Mouse (Mus musculus): ENCODE results near the gene E130116L18Rik.
"Not testable (repeated sequence)": the region's sequence is repeated elsewhere in the genome, so short reads cannot be mapped to it uniquely, and the experiment has no call there.

Gene E130116L18Rik

DNA sequence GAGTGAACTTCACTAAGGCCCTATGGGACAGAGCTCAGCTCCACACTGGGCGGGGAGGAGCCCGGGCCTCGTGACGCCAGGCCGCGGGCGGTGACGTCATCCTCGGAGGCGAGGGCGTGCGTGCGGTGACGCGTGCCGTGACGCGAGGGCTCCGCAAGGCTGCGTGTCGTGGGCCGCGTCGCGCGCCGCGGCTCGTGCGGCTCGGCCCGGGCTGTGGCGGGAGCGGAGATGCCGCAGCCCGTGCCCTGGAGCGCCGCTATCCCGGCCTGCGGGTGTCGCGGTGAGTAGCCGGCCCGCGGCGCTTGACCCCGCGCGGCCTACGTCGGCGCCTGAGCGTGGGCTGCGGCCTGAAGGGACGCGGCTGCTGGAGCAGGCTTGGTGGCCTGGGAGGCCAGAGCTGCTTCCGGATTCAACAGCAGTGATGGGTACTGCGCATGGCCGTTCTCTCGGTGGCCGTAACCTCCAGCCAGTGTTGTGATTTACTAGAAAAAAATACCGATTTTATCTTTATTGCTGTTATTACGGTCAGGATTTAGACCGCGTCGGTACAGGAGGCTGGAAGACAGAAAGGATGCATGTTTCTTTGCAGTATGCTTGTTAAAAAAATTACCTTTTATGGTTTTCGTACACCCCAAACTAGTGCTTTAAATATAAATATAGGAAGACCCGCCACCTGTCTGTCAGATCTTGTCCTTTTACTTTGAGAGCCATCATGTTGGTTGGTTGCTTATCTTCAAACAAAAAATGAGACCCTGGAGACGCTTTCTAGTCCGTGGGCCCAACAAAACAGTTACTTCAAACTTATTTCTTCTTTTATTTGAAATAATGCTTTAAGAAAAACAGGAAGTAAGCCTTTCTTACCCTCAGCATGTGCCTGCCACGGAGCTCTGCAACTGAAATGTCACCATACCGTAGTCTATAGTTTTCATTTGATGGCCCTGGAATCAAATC, at the start of gene E130116L18Rik:
Gene E130116L18Rik (minus strand): TSS at position 402 of the 951 bp plus-strand sequence.
- peak; percentile 85 for DNase-seq (ENCODE audit: low spot score)

DNA sequence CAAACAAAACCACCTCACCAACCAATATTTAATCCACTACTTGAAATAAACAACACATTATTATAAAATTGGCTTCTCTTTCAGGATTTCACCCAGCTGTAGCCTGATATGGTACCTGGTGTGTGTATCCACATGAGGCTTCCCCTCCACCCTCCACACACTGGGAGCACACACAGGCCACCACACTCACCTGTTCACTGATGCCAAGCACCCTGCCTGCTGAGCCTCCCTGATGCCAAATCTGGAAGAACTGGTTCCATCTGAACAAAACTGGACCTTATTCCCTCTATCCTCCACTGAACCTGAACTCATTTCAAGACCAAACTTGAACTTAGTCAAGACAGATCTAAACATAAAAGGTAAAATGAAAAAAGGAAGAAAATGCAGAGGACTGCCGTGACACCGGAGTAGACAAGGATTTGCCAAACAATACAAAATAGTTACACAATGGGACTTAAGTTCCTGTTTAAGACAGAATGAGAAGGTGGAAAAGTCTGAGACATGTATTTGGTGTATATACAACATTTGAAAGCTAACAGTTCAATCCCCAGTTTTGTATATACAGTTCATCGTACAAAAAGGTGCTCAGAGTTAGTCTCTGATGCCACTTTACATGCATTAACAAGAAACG, 45.4 kb upstream of the E130116L18Rik start:
- no peak for DNase-seq (ENCODE audit: low spot score)

DNA sequence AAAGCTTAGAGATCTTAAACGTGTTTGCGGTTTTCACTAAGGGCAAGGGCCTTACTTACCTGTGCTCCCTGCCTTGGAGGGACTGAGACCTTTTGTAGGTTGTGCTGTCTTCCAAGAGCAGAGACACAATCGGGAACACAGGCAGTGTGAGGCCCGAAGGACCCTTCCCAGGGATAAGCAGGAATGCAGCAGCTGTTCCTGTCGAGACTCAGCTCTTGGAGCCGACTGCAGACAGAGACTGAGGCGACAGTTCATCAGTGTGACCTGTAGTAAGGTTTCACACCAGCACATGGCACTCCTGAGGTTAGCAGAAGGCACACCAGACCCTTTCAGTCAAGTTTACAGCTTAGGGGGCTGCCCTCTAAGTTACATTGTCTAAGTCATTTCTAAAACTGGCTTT, 39.3 kb upstream of the E130116L18Rik start:
- DNase-seq (ENCODE audit: low spot score): no peak

DNA sequence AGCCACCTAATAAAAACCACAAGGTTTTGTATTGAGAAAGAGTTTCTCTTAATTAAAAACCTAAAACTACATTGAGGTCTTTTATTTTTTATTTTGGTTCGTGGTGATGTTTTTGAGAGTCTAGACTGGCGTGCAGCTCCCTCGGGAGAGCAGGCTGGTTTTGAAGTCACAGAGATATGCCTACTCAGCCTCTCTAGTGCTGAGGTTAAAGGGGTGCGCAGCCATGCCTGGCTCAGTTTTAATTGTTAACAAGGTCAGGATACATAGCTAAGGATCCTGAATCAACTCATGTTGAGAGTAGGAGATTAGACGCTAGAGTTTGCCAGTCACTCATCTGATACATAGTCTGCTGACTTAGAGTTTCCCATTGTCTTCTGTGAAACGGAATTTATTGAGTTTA, 38.5 kb upstream of the E130116L18Rik start:
- DNase-seq (ENCODE audit: low spot score): no peak

DNA sequence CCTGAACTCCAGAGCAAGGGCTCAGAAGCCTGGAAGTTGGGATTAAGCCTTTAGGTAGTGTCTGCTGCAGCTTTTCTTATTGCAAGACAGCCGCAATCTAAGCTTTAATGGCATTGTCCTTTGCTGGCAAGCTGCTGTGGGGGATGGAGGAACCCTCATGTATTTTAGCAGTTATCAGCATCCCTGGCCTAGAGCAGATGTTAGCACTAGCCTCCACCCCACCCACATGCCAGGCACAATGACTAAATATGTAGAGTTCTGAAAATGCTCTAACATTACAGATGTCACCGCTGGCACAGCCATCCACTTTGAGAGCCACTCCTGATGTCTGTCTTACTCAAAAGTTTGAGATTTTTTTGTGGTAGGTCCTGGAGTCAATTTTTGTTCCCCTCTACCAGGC, 33.7 kb upstream of the E130116L18Rik start:
- DNase-seq (ENCODE audit: low spot score): no peak

DNA sequence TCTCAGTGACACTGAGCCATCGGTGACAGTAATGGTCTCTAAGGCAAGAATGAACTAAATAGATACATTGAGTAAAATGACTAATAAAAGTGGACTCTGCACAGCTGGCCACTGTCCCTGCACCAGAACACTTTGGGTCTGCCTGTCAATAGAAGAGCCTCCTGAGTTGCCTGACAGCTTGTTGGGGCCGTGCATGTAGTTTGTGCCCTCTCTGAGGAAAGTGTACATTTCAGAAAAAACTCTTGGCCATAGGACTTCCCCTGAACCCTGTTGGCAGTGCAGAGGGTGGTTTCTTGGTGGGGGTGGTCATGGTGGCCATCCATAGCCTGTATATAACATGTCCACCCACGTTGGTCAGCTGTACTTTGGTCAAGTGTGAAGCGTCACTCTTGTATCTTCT, 31.5 kb upstream of the E130116L18Rik start:
- DNase-seq (ENCODE audit: low spot score): no peak

DNA sequence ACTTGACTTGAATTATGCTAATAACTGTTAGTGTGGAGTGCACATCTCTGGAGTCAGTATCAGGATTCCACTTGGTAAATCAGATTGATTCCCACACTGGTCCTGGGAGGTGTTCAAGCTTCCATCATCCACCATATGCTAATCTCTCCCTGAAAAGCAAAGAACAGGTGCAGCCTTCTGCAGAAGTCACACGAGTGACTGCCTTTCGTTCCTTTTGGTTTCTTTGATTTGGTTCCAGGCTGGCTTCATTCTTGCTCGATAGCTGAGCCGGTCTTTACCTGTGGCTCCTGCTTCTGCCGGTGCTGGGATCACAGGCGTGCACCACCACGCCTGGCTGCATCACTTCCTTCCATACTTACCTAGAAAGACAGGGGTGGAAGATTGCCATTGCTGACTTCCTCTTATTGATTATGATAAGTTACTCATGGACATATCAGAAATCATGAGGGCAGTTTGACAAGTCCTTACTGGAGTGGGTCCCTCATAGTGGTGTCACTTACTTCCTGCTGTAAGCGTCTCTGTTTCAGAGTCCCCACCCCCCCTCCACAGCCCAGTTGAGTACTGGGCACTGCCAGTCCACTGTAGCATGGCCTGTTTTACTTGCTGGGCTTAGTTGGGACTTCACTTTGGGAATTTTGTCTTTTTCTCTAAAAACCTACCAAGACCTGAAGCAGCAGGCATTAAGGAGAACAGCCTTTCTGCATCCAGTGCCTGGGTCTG, 30.0 kb upstream of the E130116L18Rik start:
- DNase-seq (ENCODE audit: low spot score): no peak

DNA sequence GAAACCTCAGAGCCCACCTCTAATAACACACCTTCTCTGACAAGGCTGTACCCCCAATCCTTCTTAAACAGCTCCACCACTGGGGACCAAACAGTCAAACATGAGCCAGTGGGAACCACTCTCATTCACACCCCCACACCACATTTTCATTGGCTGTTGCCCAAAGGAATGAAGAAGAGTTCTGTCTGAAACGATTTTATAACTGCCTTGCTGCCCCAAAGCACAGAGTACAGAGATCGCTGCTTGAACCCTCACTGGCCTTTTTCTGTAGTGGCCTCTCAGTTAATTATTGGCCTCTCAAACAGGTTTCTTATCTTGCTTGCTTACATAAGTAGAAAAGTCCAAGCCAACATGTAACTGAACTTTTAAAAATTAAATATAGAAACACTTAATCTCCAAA, 29.5 kb upstream of the E130116L18Rik start:
- no peak for DNase-seq (ENCODE audit: low spot score)

DNA sequence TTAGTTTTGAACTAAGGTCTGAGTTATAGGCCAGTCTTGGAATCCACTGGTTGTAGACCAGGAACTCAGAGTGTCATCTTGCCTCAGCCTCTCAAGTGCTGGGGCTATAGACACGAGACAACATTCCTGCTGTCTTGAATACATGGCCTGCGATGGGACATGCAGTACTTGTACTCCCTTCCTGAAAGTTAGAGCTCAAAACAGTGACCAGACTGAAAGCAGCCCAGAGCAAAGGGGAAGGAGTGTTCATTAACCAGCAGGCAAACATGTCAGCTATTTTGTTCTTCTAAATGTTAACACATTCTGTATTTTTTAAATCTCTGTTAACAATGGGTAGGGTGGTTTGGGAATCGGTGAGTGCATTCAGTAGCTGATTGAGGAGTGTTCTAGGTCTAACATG, 24.1 kb upstream of the E130116L18Rik start:
- DNase-seq (ENCODE audit: low spot score): no peak

DNA sequence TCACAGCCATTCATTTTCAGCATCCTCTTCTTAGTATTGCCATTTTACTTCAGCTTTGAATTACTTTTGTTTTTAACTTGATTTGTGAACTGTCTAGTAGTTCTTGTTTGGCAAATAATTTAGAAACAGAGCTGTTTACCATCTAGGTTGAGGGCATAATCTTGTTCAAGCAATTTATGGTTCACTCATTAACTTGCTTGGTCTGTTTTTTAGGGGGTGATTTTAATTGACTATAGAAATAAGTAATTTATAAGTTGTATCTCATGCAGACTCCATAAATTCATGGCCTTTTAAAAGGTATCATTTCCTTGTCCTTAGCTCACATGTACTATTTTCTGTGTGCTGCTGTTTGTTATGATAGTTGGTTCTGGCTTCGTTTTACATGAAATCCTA, 23.5 kb upstream of the E130116L18Rik start:
- no peak for DNase-seq (ENCODE audit: low spot score)

DNA sequence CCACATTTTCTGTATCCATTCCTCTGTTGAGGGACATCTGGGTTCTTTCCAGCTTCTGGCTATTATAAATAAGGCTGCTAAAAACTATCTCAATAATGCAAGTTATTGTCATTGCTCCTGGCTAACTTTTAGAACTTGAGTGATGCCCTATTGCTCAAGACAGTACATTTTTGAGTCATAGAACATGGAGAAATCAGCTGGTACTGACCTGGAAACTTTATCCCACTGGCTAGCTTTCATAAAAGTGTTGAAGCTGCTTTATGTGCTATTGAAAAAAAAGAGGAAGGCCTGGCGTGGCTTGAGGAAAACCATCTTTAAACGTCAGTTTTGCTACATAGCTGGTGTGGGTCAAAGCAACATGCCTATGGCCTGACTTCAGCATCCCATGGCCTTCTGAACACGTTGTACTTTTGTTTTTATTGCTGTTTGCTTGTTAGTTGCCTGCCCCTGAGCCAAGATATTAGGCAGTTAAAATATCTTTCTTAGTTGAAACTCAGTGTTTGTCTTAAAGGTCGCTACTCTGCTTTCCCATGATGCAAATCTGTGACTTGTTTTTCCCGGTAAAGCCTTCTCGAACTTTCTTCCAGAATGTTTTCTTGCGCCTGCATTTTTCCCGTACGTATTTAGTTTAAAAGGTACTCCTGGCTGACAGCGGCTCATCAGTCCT, 23.0 kb upstream of the E130116L18Rik start:
- no peak for DNase-seq (ENCODE audit: low spot score)

DNA sequence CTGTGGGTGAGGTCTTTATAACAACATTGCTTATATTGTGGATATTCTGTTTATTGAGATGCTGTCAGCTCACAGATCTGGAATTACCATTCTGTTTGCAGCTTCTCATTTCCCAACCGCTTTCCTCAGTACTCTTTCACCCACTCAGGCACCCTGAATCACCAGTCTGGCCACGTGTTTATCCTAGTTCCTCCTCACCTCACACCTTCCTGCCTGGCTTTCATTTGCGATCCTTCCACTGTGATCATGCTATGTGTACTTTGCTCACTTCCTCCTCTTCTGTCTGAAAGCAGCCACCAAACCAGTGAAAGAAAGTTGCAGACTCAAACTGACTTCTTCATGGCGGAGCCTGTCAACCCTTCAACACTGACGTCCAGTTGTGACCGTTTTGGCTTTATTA, 20.1 kb upstream of the E130116L18Rik start:
- DNase-seq (ENCODE audit: low spot score): peak; percentile 14

DNA sequence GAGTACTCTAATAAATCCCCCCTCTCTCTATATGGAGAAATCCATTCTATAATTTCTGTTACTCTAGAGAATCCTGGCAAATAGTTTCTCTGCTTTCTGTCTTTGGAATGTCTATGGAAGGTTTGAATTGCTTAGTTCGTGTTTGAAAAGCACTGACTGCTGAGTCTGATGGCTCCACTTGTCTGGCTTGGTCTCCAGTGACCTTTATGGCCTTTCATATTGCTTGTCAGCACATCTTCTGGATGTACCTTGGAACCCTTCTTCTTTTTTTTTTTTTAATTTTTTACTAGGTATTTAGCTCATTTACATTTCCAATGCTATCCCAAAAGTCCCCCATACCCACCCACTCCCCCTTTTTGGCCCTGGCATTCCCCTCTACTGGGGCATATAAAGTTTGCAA, 1.4 kb upstream of the E130116L18Rik start:
- not testable (repeated sequence) for DNase-seq (ENCODE audit: low spot score)

DNA sequence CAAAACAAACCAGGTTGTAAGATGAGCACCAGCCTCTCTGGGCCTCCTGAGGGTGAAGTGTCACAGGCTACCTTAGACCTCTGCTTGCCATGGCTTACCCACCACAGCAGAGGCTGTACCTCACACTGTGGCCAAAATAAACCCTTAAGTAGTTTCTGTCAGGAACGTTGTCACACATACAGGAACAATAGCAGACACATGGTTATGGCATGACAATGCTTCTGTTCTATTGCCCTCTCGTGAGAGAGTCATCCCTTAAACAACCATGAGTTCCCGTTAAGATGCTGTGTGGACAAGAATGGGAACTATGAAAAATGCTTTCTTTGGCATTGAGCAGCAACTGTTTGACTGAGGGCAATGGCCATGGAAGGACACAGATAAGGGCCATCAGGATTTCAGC, 1.3 kb downstream of the E130116L18Rik start, which contains the start of gene Galnt11:
Gene Galnt11 (plus strand): TSS at position 301 of the 400 bp plus-strand sequence.
- DNase-seq (ENCODE audit: low spot score): no peak

DNA sequence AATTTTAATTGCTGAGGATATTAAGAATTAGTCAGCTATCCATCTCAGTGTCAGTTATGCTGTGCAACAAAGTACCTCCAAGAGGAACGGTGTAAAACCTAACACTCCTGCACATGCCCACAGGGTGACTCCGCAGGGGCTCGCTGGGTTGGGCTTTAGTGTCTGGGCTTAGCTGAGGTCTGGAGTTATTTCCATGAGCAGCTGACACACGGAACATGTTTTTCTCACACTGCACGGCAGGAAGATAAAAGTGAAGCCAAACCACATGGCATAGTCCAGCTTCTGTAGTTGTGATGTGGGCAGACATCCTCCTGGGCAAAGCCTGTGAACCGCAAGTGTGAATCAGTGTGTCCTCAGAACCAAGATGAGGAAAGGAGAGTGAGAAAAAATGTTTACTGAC, 7.9 kb downstream of the E130116L18Rik start:
- no peak for DNase-seq (ENCODE audit: low spot score)

DNA sequence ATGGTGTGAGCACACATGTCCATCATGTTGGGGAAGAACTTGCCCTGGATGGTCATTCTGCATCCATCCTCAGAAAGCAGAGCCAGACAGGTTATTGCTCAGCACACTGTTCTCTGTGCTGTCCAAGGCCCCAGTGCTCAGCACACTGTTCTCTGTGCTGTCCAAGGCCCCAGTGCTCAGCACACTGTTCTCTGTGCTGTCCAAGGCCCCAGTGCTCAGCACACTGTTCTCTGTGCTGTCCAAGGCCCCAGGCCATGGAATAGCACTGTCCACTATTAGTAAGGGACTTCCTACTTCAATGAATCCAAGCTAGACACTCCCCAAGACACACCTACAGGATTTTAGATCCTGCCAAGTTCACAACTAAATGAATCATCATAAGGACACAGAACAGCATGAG, 9.7 kb downstream of the E130116L18Rik start:
- not testable (repeated sequence) for DNase-seq (ENCODE audit: low spot score)

DNA sequence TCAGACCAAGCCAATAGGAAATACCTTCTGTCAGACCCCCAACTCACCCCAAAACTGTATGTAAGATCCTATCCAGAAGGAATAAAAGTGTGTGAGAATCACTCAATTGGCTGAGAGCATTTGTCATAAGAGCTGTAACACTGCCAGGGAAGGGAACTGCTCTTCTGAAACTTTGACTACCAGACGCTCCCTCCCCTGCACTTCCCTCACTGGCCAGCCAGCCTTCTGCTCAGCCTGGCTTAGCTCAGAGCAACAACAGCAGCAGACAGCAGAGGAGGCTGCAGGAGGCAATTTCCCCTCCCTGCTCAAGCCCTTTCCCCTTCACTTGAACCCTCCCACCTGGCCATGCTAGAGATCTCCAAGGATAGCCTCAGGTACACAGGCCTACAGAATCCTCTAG, 11.1 kb downstream of the E130116L18Rik start:
- no peak for DNase-seq (ENCODE audit: low spot score)

DNA sequence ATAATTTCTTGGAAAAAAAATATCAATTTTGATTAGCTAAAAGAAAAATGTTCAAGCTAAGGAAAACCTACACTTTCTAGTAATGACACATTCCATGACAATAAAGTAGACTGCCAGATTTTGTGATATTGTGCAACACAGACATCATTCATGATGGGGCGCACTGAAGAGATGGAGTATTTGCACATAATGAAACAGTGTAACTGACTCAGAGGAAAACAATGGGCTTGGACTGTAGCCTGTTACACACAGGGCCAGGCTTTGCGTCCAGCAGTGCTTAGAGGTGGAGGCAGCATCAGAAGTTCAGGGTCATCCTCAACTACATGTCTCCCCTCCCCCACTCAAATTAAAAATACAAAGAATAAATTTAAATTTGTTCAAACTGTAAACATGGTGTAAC, 32.4 kb downstream of the E130116L18Rik start:
- no peak for DNase-seq (ENCODE audit: low spot score)

DNA sequence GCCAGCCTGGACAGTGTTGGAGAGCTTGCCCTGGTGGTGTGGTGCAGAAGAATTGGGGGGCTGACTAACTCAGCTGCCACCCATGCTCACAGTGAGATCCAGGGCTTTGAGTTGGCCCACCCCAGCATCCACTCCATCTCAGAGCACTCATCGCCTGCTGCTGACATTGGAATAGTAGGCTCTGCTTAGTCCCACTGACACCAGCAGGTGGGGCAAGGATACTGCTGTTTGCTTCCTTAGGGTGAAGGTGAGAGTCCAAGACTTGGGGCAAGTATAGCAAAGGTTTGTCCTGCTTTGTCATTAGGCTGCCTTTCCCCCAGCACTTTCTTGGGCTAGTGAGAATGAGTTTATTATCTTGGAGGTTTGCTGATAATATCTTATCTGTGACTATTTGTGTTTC, 34.2 kb downstream of the E130116L18Rik start:
- peak; percentile 39 for DNase-seq (ENCODE audit: low spot score)

DNA sequence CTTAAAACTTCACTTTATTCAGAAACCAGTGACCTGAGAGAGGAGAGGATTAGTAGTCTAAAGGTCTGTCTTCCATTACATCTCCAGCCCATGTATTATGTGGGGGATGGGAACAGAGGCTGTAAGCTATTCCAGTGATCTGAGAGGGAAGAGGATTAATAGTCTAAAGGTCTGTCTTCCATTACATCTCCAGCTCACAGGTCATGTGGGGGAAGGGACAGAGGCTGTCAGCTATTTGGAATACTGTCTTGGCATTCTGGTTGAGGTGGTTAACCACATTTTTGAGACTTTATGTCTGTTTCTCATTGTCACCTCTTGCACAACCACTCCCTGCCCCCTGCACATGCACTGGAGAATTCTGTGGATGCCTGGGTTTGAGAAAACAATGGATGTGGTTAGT, 35.2 kb downstream of the E130116L18Rik start:
- DNase-seq (ENCODE audit: low spot score): no peak

DNA sequence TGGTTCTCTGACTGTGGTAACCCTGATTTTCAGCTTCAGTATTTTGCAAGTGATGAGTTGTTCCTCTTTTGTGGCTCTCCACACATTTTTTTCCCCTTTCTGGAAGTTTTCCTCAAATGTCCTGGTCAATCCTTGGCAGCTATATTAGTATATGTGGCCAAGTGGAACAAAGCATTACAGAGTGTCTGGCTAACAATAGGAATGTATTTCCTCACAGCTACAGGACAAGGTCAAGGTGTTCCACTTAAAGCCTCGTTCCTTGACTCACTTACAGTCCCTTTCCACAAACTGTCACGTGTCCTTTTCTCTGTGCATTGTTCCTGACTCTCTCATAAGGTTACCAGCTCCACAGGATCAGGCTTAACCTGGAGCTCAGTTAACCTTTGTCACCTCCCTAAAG, 38.4 kb downstream of the E130116L18Rik start:
- DNase-seq (ENCODE audit: low spot score): no peak

DNA sequence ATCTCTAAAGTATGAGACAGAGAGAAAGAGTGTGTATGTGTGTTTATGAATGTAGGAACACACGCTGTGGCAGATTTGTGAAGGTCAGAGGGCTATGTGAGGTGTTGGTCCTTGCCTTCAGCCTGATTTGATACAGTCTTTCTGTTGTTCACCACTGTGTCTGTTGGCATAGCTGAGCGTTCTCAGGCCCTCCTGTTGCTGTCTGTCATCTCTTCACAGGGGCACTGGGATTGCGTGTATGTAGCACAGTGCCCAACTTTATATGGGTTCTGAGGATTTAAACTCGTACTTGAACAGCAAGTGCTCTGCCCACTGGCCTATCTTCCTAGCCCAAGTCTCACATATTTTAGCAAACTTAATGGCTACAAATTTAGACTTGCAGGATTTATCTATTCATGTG, 39.4 kb downstream of the E130116L18Rik start:
- no peak for DNase-seq (ENCODE audit: low spot score)
